Mouse (Mus musculus): ENCODE results near the gene Prph. TPM values are rescaled to one million over a fixed set of nuclear protein-coding genes. Genes with fewer than 3 reads are reported as not detected.

The Prph gene
- polyA plus RNA-seq, 1 experiment from 2014 or later = 8.1 TPM

DNA sequence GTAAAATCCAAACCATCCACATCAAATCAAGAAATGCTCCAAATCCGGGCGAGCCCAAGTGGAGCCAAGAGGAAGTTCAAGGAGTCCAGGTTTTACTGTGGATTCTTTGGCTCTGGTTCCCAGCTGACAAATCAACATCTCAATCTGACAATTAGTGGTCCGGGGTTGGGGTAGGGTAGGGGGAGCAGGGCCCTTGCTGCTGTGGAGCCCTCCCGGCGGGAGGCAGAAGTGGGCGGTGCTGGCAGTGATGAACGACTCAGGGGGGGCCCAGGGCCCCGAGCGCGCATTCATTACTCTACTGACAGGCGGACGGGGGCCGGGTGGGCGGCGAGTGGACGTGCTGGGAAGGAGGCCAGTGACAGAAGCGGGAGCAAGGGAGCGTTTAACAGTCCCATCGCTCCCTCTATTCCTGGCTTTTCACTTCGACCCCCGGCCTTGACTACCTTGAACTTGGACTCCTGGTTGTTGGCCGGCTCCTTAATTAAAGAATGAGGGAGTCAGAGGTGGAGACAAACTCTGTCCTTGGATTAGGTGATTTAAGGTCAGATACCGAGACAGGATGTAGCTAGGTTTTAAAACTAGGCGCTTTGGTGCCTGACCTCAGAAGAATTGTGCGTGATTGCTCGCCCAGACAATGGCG, 39.8 kb downstream of the Prph start:
- H3K9me3 ChIP-seq = no peaks in the 10 kb centered on the region
- peak overlapping the region; percentile 37 for H3K4me2 ChIP-seq (replicated peaks)
- H3K27me3 ChIP-seq = peaks cover 94% of the 10 kb centered on the region
- WGBS = under 1% methylated on average over 27 of the region's 27 CpGs
- peaks cover 69% of the 10 kb centered on the region for H3K4me1 ChIP-seq
- no peaks in the 10 kb centered on the region for H3K36me3 ChIP-seq
- H3K4me3 ChIP-seq = no peak overlapping the region
- H3K9ac ChIP-seq (replicated peaks) = no peak overlapping the region; the same call in 1 of the 2 replicates
- peak overlapping the region; percentile 36; the same call in 1 of the 2 replicates for H3K27ac ChIP-seq (replicated peaks)
- ATAC-seq (ENCODE audit: low FRiP score, low read depth) = no peak

DNA sequence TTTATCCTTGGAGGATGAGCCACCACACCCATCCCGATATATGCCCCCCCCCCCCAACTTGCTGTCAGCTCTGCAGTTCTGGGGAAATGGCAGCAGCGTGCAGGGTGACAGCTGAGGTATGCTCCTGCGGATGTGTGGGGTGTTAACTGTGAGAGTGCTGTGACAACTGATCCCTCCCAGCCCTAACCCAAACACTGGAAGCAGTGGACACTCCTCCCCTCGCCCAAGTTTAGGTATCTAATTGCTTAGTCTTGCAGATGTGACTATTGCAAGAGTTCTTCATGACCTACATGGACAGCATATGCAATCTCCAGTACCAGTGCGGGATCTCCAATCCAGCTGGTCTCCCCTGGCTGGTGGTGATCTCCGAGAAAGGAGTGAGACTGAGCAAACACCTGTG, 40.4 kb downstream of the Prph start:
- Histone ChIP-seq H3K9ac (replicated peaks) (no peak overlapping the region), H3K9me3 (no peaks in the 10 kb centered on the region), H3K27ac (replicated peaks) (0 out of 2 replicates have a peak overlapping the region, but pooled peaks have one; percentile 36), H3K4me3 (no peak overlapping the region), H3K4me2 (replicated peaks) (peak overlapping the region; percentile 37; the same call in 1 of the 2 replicates), H3K27me3 (peaks cover 94% of the 10 kb centered on the region), H3K36me3 (no peaks in the 10 kb centered on the region), H3K4me1 (peaks cover 64% of the 10 kb centered on the region)
- WGBS = 2% methylated on average over 6 of the region's 6 CpGs
- ATAC-seq (ENCODE audit: low FRiP score, low read depth) = no peak

DNA sequence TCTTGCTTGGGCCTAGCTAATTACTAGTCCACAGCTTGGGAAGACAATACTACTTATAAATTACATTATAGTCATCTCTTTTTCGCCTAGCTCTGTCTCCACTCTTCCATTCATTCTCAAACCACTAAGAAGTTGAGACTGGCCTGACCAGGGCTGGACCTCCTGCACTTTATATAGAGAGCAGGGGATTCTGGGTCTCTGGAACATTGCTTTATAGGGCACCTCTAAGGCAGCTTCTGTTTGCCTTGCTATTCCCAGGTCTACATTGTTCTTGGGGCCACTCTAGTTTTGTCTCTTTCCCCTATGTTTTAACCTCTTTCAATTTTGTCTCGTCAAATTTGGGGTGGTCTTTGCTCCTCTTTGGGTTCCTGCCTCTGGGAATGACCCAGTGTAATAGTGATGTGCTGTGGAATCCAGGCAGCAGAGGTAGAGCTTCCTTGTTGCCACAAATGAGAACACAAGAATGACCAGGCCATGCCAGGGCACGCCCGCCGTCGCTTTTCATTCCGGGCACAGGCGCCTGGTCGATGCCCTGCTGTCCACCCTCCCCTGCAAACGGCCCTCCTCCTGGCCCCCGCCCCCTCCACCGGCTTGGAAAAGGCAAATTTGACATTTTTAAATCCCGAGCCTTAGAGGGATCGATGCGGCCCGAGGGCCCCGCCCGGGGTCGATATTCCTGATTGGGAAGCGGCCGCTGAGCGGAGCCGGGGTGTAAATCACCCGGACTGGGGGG, 41.3 kb downstream of the Prph start:
- Histone ChIP-seq H3K4me2 (replicated peaks) (peak overlapping the region; percentile 66), H3K4me1 (peaks cover 59% of the 10 kb centered on the region)
- WGBS = 2% methylated on average over 24 of the region's 24 CpGs

DNA sequence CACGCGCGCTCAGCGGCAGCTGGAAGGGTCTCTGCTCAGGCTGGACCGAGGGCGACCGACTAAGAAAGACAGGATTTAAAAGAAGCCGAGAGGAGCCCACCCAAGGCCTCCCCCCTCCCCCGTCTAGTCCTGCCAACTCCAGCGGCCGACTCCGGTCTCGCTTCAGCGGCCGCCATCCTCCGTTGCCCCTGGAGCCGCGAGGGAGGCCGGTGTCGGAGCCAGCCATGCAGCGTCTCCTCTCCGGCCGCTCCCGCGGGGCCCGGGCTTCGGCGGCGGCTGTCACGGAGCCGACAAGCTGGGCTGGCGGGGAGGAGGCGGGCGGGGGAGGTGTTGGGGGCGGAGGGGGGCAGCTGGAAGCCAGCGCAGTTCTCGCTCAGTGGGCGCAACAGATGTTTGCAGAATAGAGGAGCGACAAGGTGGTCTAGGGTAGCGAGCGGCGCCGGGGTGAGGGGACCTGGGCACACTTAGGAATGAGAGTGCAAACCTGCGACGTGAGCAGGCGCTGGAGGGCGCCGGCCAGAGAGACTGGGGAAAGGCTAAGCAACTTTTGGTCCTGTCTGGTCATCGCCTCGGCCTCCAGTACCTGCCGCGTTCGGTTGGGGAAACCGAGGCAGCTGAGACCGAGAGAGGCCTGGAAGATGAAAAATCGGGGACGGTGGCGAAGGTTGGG, 42.0 kb downstream of the Prph start:
- peaks cover 59% of the 10 kb centered on the region for H3K4me1 ChIP-seq

More for the DNA sequence above, 41.3 kb downstream of the Prph start:
- Histone ChIP-seq H3K9me3 (no peaks in the 10 kb centered on the region), H3K36me3 (no peaks in the 10 kb centered on the region), H3K4me3 (peak overlapping the region; percentile 41), H3K27me3 (peaks cover 92% of the 10 kb centered on the region), H3K9ac (replicated peaks) (peak overlapping the region; percentile 45), H3K27ac (replicated peaks) (peak overlapping the region; percentile 66)
- ATAC-seq (ENCODE audit: low FRiP score, low read depth) = no peak

DNA sequence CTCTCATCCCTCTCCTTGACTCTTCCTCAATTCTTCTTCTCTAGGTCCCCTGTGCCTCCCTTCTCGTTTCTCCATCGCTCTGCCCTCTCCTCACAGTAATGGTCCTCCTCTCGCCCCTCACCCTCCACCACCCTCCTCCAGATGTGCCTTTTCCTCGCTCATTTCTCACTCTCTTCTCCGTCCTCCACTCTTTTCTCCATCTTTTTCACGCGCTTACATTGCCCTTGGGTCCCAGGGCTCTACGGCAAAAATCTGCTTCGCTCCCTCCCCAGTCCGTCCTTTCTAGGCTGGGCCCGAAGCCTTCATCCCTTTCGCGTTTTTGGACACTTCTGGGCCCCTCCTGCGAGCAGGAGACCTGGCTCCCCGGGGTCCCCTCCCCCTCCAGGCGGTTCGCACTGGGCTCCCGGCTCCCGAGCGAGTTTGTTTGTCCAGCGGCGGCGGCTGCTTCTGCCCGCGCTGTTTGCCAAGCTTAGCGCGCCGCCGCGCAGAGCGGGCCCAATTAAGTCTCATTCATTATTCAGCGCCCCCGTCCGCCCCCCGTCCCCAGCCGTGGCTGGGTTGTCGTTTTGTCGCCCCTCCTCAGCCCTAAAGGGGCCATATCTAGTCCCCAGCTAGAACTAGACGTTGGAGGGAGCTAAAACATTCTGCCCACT, 43.0 kb downstream of the Prph start:
- no peak for ATAC-seq (ENCODE audit: low FRiP score, low read depth)
- peak overlapping the region; percentile 66 for H3K4me2 ChIP-seq (replicated peaks)
- H3K36me3 ChIP-seq = no peaks in the 10 kb centered on the region
- no peaks in the 10 kb centered on the region for H3K9me3 ChIP-seq
- WGBS = under 1% methylated on average over 39 of the region's 39 CpGs
- H3K4me3 ChIP-seq = peak overlapping the region; percentile 41
- peak overlapping the region; percentile 45; the same call in 1 of the 2 replicates for H3K9ac ChIP-seq (replicated peaks)
- H3K27ac ChIP-seq (replicated peaks) = peak overlapping the region; percentile 66
- peaks cover 56% of the 10 kb centered on the region for H3K4me1 ChIP-seq
- H3K27me3 ChIP-seq = peaks cover 79% of the 10 kb centered on the region

More for the DNA sequence above, 42.0 kb downstream of the Prph start:
- H3K36me3 ChIP-seq = no peaks in the 10 kb centered on the region
- peak overlapping the region; percentile 66 for H3K4me2 ChIP-seq (replicated peaks)
- no peaks in the 10 kb centered on the region for H3K9me3 ChIP-seq
- ATAC-seq (ENCODE audit: low FRiP score, low read depth) = peak; percentile 20; the same call in 1 of the 2 replicates
- H3K9ac ChIP-seq (replicated peaks) = peak overlapping the region; percentile 45
- H3K4me3 ChIP-seq = peak overlapping the region; percentile 41
- peak overlapping the region; percentile 66 for H3K27ac ChIP-seq (replicated peaks)
- WGBS = under 1% methylated on average over 54 of the region's 58 CpGs
- peaks cover 89% of the 10 kb centered on the region for H3K27me3 ChIP-seq

DNA sequence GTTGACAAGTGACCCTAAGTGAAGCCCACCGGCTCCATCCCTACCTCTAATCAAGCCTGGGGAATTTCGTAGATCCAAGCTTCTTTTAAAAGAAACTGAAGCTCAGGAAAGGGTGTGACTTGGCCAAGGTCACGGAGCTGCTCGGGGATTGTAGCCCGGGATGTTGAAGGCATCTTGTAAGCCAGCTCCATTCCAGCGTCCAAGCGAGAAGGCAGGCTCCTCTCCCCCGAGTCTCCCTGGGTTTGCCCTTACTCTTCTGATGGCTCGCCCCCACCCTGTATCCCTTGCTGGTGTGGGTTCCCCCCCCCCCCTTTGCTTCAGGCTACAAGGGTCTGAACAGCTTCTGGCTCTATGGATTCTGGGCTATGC, 43.5 kb downstream of the Prph start:
- Histone ChIP-seq H3K4me2 (replicated peaks) (peak overlapping the region; percentile 66), H3K27me3 (peaks cover 75% of the 10 kb centered on the region), H3K9ac (replicated peaks) (0 out of 2 replicates have a peak overlapping the region, but pooled peaks have one; percentile 45), H3K4me3 (peak overlapping the region; percentile 41), H3K36me3 (no peaks in the 10 kb centered on the region), H3K4me1 (peaks cover 51% of the 10 kb centered on the region), H3K9me3 (no peaks in the 10 kb centered on the region), H3K27ac (replicated peaks) (peak overlapping the region; percentile 66)
- ATAC-seq (ENCODE audit: low FRiP score, low read depth) = no peak
- WGBS = under 1% methylated on average over 9 of the region's 9 CpGs

DNA sequence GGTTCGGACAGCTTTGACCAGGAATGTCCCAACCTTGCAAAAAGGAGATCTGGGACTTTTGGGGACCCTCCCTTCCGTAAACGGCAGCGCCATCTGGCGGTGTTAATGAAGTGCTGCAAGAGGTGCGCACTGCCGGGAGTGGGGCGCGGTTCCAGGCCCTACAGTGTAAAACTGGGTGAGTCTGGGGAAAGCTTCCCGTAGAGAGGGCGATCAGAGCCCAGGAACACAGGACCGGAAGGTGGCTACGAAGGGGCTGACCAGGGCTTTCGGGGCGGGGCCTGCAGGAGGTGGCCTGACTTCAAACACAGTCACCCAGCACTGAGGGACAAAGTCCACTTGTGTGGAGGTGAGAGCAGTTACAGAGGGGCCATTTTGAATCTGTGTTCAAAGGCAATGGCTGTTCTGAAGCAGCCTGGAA, 44.2 kb downstream of the Prph start:
- H3K4me1 ChIP-seq = peaks cover 46% of the 10 kb centered on the region
- H3K27me3 ChIP-seq = peaks cover 71% of the 10 kb centered on the region
- no peak overlapping the region for H3K4me3 ChIP-seq
- no peak overlapping the region for H3K27ac ChIP-seq (replicated peaks)
- ATAC-seq (ENCODE audit: low FRiP score, low read depth) = peak; percentile 38
- H3K9me3 ChIP-seq = no peaks in the 10 kb centered on the region
- H3K36me3 ChIP-seq = no peaks in the 10 kb centered on the region
- under 1% methylated on average over 15 of the region's 15 CpGs for WGBS
- H3K9ac ChIP-seq (replicated peaks) = no peak overlapping the region
- H3K4me2 ChIP-seq (replicated peaks) = peak overlapping the region; percentile 66

DNA sequence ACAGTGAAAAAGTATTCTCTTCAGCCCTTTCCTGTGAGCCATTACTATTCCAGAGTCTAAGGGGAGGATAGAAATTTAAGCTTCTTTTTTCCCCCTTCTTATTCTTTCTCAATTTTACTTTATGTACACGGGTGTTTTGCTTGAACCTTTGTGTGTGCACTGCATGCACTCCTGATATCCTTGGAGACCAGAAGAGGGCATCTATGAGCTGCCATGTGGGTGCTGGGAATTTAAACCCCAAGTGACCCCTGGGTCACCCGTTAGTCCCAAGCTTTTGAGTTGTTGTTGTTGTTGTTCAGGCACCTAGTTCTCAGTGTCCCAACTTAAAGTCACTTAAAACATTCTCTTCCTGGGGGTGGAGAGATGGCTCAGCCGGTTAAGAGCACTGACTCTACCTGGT, 45.0 kb downstream of the Prph start:
- ATAC-seq (ENCODE audit: low FRiP score, low read depth) = no peak
- H3K27me3 ChIP-seq = peaks cover 64% of the 10 kb centered on the region
- 48% methylated on average over 3 of the region's 3 CpGs for WGBS

DNA sequence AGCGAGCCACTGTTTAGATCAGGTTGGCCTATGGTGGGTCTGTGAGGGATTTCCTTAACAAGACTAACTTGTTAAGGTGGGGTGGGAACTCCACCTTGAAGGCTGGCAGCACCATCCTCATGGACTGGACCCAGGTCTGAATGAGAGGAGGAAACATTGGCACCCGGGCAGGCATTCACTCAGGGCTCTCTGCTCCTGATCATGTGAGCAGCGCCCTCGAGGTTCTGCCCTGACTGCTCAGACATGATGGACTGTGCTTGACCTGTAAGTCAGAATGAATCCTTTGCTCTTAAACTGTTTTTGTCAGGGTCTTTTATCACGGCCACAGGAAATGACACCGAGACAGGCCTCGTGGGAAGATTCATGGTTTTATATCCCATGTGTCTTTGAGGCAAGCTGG, 50.3 kb downstream of the Prph start:
- Histone ChIP-seq H3K27ac (replicated peaks) (no peak overlapping the region), H3K4me1 (no peaks in the 10 kb centered on the region), H3K36me3 (no peaks in the 10 kb centered on the region), H3K4me2 (replicated peaks) (no peak overlapping the region), H3K4me3 (no peak overlapping the region), H3K9ac (replicated peaks) (no peak overlapping the region), H3K27me3 (peaks cover 12% of the 10 kb centered on the region; the same call in 1 of the 2 replicates), H3K9me3 (no peaks in the 10 kb centered on the region)
- 85% methylated on average over 7 of the region's 7 CpGs for WGBS
- no peak for ATAC-seq (ENCODE audit: low FRiP score, low read depth)

More for the DNA sequence above, 45.0 kb downstream of the Prph start:
- Histone ChIP-seq H3K4me3 (no peak overlapping the region), H3K4me2 (replicated peaks) (no peak overlapping the region), H3K9me3 (no peaks in the 10 kb centered on the region), H3K27ac (replicated peaks) (no peak overlapping the region), H3K36me3 (no peaks in the 10 kb centered on the region), H3K9ac (replicated peaks) (no peak overlapping the region), H3K4me1 (peaks cover 39% of the 10 kb centered on the region)

DNA sequence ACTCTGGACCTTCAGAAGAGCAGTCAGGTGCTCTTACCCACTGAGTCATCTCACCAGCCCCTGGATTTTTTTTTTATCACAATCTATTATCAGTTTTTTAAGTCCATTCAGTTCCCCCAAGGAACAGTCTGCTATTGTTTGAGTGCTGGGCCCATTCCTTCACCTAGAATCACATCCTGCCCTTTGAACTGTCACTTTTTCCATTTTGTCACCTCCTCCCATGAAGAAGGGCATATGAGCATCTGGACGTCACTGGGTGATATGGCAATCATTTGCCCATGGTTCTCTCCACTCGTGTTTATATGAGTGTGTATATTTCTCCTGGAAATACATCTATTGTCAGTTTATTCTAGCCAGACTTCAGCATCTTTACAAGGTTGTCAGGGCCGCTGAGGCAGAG, 52.9 kb downstream of the Prph start:
- Histone ChIP-seq H3K9me3 (no peaks in the 10 kb centered on the region), H3K36me3 (no peaks in the 10 kb centered on the region), H3K9ac (replicated peaks) (no peak overlapping the region), H3K4me2 (replicated peaks) (no peak overlapping the region), H3K27ac (replicated peaks) (no peak overlapping the region), H3K27me3 (no peaks in the 10 kb centered on the region; the same call in 1 of the 2 replicates), H3K4me3 (no peak overlapping the region), H3K4me1 (no peaks in the 10 kb centered on the region)
- ATAC-seq (ENCODE audit: low FRiP score, low read depth) = no peak
- WGBS = 83% methylated on average over 3 of the region's 3 CpGs
